Mouse (Mus musculus) 3134 (cell line): ENCODE measurements at regions not wholly inside any gene's neighbourhood (a gene's known extent, or its start where the extent isn't known, plus 50 kb on each side); places are given as distances from the start of the nearest gene placed in this dataset.
A peak's percentile ranks its signal among the peaks of the same experiment; 100 is the strongest.
"Not testable (repeated sequence)": the region's sequence is repeated elsewhere in the genome, so short reads cannot be mapped to it uniquely, and the experiment has no call there.

Source experiments
- DNase-seq: peaks from one replicate; pipeline ENCODE4 v3.0.0-alpha.2; 2011; ENCODE audit warnings: low spot score; ENCODE audit not compliant: insufficient read length; ENCODE audit errors: extremely low read depth

DNA sequence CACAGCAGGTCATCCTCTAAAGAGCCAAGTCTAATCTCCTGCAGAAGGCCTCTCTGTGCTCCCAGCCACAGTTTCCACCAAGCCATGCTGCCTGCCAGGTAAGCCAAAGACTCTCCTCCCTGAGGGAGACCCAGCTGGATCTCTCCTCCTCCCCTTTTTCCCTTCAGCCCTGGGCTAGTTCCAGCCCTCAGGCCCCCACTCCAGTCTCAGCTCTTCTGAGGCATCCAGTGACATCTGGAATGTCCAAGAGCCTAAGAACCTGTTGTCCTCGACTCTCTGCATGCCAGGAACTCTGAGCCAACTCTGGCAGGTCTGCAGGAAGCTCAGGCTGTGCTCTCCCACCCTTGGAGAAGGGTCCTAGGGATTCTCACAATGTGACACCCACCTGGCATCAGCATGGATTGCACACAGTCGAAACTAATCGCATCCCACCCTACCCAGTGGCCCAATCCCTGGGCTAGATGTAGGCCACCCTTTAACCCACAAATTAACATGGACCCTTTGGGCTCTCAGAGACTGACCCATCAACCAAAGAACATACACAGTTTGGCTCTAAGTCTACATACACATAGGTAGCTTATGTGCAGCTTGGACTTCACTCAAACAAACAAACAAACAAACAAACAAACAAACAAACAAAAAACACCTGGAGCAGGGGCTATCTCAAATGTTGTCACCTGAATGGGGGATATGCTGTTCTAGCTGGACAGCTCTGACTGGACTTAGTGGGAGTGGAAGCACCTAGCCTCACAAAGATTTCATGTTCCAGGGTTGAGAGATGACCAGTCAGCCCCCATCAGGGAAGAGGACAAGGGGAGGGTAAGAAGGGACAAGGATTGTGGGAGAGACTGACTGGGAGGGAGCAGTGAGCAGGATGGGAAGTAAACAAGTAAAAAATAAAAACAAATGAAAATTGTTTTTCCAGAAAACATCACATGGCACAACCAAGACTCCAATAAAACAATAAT is 57.9 kb upstream of the Zfp709 start:
- not testable (repeated sequence) for DNase-seq

DNA sequence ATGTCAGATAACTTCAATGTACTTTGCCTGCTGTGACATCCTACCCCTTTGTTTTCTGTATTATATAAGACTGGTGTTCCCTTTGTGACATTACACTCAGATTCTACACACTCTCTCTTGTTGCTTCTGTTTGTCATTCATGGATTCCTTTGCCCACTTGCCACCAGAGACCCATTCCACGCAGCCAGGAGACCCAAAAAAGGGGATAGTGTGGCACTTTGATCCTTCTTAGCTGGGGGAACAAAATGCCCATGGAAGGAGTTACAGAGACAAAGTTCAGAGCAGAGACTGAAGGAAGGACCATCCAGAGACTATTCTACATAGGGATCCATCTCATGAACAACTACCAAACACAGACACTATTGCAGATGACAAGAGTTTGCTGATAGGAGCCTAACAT is 59.1 kb upstream of the Zfp709 start:
- DNase-seq: not testable (repeated sequence)

DNA sequence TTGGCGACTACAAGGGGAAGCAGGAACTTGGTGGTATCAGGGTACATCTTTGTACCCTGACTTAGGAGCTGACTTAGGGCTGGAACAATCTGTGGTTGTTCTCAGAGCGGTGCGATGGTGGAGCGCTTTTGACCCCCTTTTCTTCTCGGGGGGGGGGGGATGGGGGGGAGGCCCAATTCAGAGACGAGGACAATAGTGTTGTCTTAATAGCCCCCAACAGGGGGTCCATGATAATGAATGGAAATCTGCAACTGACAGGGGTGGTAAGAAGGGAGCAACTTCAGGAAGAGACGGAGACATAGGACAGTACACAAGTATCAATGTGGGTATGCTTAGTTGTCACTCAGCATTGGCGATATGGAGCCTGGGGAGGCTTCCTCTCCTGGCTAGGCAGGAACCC is 61.9 kb upstream of the Zfp709 start:
- not testable (repeated sequence) for DNase-seq

DNA sequence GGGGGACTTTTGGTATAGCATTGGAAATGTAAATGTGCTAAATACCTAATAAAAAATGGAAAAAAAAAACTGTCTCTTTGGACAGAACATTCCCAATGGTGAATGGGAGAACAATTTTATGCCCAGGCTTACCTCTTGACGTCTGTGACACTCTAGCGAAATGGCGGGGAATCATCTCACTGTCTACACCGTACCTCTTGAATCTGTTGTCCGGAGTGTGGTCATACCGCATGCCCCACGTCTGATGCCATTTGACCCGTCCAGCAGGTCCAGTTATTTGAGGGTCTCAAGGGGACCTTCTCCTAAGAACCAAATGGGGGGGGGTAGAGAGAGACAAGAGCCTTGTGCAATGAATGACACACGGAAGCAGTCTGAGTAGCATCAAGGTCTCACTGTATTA is 62.4 kb upstream of the Zfp709 start:
- DNase-seq: not testable (repeated sequence)

DNA sequence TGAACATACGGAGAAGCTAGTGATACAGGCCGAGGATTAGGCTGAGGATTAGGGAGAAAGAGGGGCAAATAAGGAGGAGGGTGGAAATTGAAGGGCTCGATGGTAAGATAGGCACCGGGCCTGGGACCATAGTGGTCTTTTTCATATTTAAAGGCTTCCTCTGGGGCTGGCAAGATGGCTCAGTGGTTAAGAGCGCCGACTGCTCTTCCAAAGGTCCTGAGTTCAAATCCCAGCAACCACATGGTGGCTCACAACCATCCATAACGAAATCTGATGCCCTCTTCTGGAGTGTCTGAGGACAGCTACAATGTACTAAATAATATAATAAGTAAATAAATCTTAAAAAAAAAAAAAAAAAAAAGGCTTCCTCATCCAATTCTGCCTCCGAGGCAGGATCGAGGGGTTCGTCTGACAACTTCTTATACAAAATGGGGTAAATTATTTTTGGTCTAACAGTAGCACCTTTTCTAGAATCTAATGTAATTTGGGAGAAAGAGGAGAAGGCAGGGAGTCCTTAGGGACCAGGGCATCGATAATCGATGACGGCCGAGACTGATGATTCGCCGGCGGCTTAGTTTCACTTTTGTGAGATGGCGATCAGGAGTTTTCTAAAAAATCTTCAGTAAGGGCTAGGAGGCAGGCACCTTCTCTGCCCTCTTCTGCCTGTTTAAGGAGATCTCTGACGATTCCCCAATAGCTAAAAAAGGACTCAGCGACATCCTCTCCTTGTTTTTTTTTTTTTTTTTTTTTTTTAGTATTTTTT is 65.4 kb upstream of the Zfp709 start:
- not testable (repeated sequence) for DNase-seq

DNA sequence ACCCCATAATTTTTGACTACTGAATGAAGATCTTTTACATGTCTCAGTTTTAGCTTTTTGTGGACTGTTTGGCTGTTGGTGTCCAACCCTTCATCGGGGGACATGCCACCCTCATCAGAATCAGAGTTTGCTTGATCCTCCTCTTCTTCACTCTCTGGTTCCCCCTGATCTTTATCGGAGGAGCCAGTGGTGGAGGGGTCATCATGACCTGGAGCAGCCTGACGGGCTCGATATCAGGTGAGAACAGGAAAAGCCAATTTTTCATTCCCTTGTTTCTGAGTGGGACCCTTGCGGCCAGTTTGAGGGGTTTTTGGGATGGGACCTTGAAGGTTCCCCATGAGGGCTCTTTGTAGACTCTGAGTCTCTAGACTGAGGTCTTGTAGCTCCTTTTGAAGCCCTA is 66.0 kb upstream of the Zfp709 start:
- DNase-seq: not testable (repeated sequence)

DNA sequence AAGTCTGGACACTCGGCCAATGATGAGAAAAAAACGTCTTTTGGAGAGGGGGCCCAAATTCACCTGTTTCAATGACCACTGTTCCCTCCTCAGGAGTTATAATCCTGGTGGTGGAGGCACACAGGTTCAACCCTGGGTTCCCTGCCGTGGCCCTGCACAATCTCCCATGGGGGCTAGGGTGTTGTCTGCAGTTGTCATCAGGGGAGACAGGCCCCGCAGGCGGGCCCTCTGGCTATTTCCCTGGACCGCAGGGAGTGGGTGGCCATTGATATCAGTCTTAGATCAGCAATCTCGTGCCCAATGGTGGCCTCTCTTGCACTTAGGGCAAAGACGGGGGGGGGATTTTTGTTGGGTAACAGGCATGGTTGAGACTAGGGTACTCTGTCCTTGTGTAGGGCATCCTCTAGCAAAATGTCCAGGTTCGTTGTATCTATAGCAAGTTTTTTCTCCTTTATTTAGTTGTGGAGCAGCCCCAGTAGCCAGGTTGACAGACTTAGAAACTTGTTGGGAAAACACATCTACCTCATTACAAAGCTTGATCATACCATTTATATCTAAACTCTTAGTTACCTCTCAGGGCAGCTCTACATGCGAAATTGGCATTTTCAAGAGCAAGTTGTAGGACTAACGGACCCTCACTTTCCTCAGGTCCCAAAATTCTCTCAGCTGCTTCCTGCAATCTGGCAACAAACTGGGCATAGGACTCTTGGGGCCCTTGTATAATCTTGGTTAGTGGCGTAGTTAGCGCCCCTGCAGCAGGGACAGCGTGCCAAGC is 66.9 kb upstream of the Zfp709 start:
- DNase-seq: not testable (repeated sequence)

DNA sequence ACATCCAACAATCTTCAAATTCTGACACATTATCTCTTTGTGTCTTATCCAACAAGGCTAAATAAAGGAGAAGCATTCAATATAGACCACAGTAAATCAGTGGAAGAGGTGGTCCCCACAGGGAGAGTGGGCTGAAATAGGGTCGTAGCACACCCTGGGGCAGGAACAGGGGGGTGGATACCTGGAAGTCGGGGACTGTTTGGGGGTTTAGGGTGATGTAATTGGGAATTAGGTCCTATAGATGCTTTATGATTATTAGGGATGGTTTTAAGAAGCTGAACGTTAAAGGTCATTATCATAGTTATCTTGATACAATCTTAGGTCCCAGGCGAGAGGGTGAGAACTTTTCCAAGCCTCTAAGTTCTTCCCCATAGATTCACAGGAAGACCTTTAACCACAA is 67.9 kb upstream of the Zfp709 start:
- DNase-seq: not testable (repeated sequence)

DNA sequence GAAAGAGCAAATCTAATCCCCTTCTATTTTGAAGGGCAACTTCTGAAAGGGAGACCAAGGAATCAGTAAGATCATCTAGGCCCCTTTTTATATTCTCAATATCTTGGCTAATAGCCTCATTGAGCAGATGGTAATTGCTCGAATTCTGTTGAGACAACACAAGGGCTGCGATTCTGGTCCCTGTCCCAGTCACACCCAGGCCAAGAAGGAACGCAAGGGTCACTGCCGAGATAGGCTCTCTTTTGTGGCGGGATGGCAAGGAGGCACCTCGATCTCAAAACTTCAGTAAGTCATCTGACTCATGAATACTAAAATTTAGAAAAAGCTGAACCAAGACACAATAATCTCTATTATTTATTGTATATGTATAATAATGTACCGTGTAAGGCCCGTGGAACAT is 68.6 kb upstream of the Zfp709 start:
- not testable (repeated sequence) for DNase-seq

DNA sequence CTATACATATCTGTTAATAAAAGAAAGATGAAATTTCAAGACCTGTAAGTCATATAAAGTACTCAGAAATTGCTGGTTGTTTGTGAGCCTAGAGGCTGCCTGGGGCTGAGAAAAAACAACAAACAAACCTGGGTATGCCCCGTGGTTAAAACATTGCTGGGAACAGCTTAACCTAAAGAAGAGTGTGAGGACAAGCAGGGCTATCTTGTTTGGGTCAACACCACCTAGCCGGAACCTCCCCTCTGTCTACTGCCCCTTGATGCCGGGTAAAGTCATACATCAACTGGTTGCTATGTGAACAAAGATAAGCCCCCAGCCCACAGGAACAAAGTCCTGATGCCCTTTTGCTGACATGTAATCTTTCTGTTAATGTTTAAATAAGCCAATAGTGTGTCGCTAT is 74.0 kb upstream of the Zfp709 start:
- not testable (repeated sequence) for DNase-seq

DNA sequence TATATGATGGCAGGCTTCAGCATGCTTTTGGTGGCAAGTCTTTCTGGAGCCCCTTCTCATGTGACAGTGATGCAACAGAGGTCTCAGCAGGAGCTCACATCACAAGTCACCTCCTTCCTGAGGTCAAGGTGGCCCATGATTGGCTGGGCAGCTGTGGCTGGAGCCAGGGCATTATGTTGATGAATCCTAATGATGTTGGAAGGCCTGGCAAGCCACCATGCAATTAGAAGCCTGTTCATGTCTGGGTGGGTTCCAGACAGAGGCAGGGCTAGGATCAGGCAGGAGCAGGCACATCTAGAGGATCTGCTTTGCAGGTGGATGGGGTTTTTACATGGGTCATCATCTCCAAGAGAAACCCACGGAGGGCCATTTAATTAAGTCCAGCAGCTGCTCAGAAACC is 77.2 kb upstream of the Zfp709 start:
- not testable (repeated sequence) for DNase-seq

DNA sequence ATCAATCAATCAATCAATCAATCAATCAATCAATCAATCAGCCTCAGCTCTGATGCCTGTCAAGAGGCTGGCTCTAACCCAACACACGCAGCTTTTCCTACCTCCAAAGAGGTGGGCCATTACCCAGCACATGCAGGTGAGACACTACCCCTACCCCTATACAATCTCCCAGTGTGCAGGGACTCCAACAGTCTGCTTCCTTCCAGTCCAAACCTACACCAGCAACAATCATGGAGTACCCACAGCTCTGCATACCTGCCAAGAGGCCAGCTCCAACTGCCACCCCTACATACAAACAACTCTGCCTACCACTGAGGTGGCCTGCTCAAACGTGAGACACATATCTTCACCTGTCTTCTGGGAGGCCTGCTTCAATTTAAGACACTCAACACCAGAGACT is 76.7 kb upstream of the Fcho1 start:
- DNase-seq: not testable (repeated sequence)

DNA sequence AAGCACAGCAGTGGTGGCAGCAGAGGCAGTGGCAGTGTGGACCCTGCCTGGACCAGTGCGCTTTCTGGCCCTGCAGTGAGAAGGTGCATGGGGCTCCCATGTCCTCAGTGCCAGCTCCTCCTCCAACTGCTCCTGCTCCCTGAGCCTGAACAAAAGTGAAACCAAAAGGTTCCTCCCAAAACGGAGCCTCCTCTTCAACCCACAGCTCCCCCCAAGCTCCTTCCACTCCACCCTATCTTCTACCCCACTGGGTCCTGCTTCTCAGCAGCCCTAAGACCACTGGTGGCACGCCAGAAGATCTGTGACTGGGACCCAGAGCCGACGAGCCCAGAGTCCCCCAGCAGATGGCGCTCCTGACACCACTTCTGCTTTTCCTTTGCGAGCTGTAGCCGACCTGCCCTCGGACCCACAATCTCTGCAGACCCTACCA is 63.5 kb upstream of the Fcho1 start:
- peak; percentile 14 for DNase-seq

DNA sequence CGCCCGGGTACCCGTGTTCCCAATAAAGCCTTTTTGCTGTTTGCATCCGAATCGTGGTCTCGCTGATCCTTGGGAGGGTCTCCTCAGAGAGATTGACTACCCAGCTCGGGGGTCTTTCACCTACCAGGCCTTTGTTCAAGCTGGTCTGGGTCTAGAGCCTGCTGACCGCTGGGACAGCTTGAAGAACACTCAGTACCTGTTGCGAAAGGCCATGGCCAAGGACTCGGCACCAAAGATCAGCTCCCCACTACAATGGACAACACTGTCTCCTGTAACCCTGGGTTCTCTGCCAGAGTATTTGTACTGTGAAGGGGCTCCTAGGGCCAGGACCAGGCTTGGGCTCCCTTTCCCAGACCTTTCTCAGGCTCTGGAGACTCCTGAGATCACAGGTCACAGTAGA is 55.1 kb upstream of the Fcho1 start:
- DNase-seq: not testable (repeated sequence)

DNA sequence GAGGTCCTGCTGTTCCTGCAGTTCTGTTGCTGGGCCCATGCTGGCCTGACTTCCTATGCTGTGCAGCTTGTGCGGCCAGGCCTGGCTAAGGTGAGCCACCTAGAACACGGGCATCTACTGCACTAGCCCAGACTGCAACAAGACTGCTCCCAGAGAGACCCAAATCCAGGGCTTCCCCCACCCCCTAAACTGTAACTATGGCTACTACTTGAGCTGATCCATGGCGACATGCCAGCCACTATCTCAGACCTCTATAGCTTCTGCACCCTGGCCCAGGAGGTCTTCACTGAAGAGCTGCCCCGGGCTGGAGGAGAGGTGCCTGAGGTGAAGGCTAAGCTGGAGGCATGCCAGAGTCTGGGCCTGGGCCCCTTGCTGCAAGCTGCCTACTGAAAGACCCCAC is 54.3 kb upstream of the Fcho1 start:
- DNase-seq: not testable (repeated sequence)

DNA sequence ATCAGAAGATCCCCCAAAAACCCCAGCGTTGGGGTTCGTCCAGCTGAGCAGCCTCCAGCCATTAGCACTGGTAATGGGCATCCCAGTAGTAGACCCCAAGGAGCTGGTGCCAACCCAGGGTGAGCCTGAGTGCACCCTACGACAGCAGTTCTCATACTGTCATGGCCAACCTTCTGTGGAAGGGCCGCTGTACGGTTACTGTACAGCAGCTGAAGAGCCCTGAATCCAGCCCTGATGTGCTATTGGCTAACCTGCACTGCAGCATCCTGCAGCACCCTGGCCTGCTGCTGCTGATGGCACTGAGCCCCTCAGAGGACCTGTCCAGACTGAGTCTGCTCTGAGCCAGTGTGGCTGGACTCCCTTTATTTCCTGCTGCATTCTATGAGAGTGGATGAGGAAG is 53.9 kb upstream of the Fcho1 start:
- DNase-seq: not testable (repeated sequence)

DNA sequence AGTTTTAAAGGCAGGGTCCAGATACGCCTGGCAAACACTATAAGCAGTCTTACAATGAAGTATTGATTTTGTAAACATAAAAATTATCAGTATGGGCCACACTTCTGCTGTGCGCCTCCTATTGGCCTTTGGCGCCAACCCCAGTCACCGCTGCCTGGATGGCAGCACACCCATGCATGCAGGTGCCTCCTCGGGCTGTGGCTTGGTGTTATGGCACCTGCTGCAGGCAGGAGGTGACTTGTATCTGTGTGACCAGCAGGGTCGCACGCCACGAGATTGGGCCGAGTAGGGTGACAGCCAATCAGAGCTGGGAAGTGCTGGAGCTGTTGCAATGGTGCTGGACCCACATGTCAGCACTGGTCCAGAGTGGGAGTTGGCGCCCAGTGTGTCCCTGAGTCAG is 53.4 kb upstream of the Fcho1 start:
- DNase-seq: no peak
